Mouse (Mus musculus): ENCODE data around the gene St6galnac6. TPM values are rescaled to one million over a fixed set of nuclear protein-coding genes. Genes with fewer than 3 reads are reported as not detected.

St6galnac6 gene
- polyA plus RNA-seq, 1 experiment: not detected

GRCm38 (mm10) chr2:32581450-32582095 is 17.9 kb upstream of the St6galnac6 start:
- Histone ChIP-seq H3K4me3 (ENCODE audit: insufficient read depth, low read depth, low read length) (peak overlapping the region; percentile 25; the same call in 1 of the 2 replicates), H3K4me1 (ENCODE audit: control insufficient read depth, insufficient read depth, low read length) (peaks cover 7% of the 10 kb centered on the region), H3K27ac (ENCODE audit: insufficient read depth, low read depth, low read length) (no peak overlapping the region)
- TF ChIP-seq CTCF (IDR thresholded peaks at IDR 0.05; ENCODE audit: insufficient read depth, low read depth, low read length): no peak
- TF ChIP-seq POLR2A (IDR thresholded peaks at IDR 0.05; ENCODE audit: insufficient read depth, low read depth, low read length): no peak
- 34% methylated on average over 19 of the region's 19 CpGs for WGBS

DNA sequence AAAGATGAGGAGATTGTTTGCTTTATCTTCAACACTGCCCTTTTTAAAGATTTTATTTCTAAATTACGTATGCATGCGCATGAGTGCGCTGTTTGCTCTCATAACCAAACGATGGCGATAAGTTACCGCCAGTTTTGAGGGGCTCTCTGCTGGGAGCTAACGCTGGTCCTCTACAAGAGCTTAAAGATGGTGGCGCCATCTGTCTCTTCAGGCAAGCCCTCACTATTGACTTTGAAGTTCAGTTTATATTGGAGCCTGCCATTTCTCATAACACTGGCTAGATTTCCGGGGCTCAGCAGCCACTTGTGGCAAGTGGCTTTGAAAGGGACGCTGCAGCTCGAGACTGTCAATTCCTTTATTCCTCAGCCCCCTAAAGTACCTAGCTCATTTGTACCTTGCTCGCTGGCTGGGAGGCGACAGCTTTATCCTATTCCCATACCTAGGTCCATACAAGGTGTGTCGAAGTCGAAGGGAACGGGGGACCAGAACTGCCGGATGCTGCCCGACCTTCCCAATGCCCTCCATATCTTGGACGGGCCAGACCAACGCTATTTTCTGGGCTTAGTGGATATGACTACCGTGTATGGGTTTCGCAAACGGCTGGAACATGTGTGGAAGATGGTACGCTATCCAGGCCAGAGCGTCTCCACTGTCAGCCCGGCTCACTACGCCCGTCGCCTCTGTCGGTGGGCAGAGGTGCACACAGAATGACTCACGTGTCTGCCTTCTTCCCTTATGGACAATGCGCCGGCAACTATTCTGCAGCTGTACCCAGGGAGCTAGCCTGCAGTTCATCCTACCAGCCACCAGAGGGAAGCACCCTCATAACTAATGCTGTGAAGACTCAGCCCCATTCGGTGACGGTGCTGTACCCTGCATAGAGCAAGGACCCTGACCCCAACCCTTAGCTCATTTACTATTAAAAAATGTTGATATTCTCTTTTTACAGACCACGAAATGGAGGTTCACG is 16.4 kb upstream of the St6galnac6 start:
- Histone ChIP-seq H3K4me3 (ENCODE audit: insufficient read depth, low read depth, low read length) (peak overlapping the region; percentile 29), H3K4me1 (ENCODE audit: control insufficient read depth, insufficient read depth, low read length) (peaks cover 13% of the 10 kb centered on the region), H3K27ac (ENCODE audit: insufficient read depth, low read depth, low read length) (no peak overlapping the region)
- TF ChIP-seq POLR2A (IDR thresholded peaks at IDR 0.05; ENCODE audit: insufficient read depth, low read depth, low read length): no peak
- TF ChIP-seq CTCF (IDR thresholded peaks at IDR 0.05; ENCODE audit: insufficient read depth, low read depth, low read length): peak; percentile 55
- WGBS: 14% methylated on average over 37 of the region's 37 CpGs

- 83% methylated on average over 7 of the region's 7 CpGs for WGBS
- TF ChIP-seq POLR2A (IDR thresholded peaks at IDR 0.05; ENCODE audit: insufficient read depth, low read depth, low read length): no peak
- no peak for TF ChIP-seq CTCF (IDR thresholded peaks at IDR 0.05; ENCODE audit: insufficient read depth, low read depth, low read length)
- H3K4me3 ChIP-seq (ENCODE audit: insufficient read depth, low read depth, low read length): no peak overlapping the region
- peaks cover 27% of the 10 kb centered on the region for H3K4me1 ChIP-seq (ENCODE audit: control insufficient read depth, insufficient read depth, low read length)
- no peak overlapping the region for H3K27ac ChIP-seq (ENCODE audit: insufficient read depth, low read depth, low read length)
Measured at GRCm38 (mm10) chr2:32585149-32585714, 14.3 kb upstream of the St6galnac6 start.

- WGBS: under 1% methylated on average over 38 of the region's 38 CpGs
- H3K4me3 ChIP-seq (ENCODE audit: insufficient read depth, low read depth, low read length): peak within 1 kb of the TSS; percentile 53
- H3K27ac ChIP-seq (ENCODE audit: insufficient read depth, low read depth, low read length): peak within 1 kb of the TSS; percentile 7; the same call in 1 of the 2 replicates
- H3K4me1 ChIP-seq (ENCODE audit: control insufficient read depth, insufficient read depth, low read length): peaks cover 32% of the 10 kb centered on the region
- TF ChIP-seq CTCF (IDR thresholded peaks at IDR 0.05; ENCODE audit: insufficient read depth, low read depth, low read length) (no peak), POLR2A (IDR thresholded peaks at IDR 0.05; ENCODE audit: insufficient read depth, low read depth, low read length) (peak; percentile 63)
Measured at GRCm38 (mm10) chr2:32586871-32587351, 12.6 kb upstream of the St6galnac6 start, which contains the start of gene St6galnac4. Gene St6galnac4, plus strand, starts transcription at chr2:32587095.

DNA sequence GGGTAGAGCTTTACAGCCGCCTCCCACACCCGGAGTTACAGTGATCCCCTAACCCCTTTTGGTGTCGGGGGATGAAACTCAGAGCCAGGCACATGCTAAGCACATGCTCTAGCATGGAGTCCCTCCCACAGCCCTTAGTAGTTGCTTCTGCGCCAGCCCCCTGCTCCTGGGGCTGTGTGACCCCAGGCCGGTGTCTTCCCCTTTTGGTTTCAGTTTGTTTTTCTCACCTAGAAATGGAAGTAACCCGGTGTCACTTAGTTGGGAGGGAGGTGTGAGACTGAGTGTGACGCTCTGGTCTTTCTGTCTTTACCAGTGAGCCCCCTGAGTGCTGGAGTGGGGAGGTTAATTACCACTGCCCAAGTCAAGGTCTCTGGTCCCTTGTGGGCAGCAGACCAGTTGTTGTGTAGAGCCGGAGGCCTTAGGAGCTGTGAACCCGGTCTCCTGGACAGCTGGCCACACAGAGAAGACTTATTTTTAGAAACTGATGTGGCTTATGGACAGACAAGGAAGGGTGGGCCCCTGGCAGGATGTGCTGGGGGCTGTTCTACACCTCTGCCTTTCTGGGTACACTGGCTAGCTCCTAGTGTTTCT is 11.7 kb upstream of the St6galnac6 start:
- Histone ChIP-seq H3K4me3 (ENCODE audit: insufficient read depth, low read depth, low read length) (peak overlapping the region; percentile 53), H3K4me1 (ENCODE audit: control insufficient read depth, insufficient read depth, low read length) (peaks cover 30% of the 10 kb centered on the region), H3K27ac (ENCODE audit: insufficient read depth, low read depth, low read length) (no peak overlapping the region)
- WGBS: 34% methylated on average over 9 of the region's 9 CpGs
- no peak for TF ChIP-seq POLR2A (IDR thresholded peaks at IDR 0.05; ENCODE audit: insufficient read depth, low read depth, low read length)
- no peak for TF ChIP-seq CTCF (IDR thresholded peaks at IDR 0.05; ENCODE audit: insufficient read depth, low read depth, low read length)

- no peak for TF ChIP-seq POLR2A (IDR thresholded peaks at IDR 0.05; ENCODE audit: insufficient read depth, low read depth, low read length)
- TF ChIP-seq CTCF (IDR thresholded peaks at IDR 0.05; ENCODE audit: insufficient read depth, low read depth, low read length): no peak
- 41% methylated on average over 11 of the region's 11 CpGs for WGBS
- H3K27ac ChIP-seq (ENCODE audit: insufficient read depth, low read depth, low read length): no peak overlapping the region
- 0 out of 2 replicates have a peak overlapping the region, but pooled peaks have one; percentile 3 for H3K4me3 ChIP-seq (ENCODE audit: insufficient read depth, low read depth, low read length)
- H3K4me1 ChIP-seq (ENCODE audit: control insufficient read depth, insufficient read depth, low read length): peaks cover 25% of the 10 kb centered on the region
Measured at GRCm38 (mm10) chr2:32589213-32589795, 10.2 kb upstream of the St6galnac6 start.

GRCm38 (mm10) chr2:32590224-32590623 is 9.3 kb upstream of the St6galnac6 start:
- no peak overlapping the region for H3K4me3 ChIP-seq (ENCODE audit: insufficient read depth, low read depth, low read length)
- H3K27ac ChIP-seq (ENCODE audit: insufficient read depth, low read depth, low read length): no peak overlapping the region
- WGBS: 77% methylated on average over 10 of the region's 10 CpGs
- no peak for TF ChIP-seq CTCF (IDR thresholded peaks at IDR 0.05; ENCODE audit: insufficient read depth, low read depth, low read length)
- no peak for TF ChIP-seq POLR2A (IDR thresholded peaks at IDR 0.05; ENCODE audit: insufficient read depth, low read depth, low read length)
- peaks cover 25% of the 10 kb centered on the region for H3K4me1 ChIP-seq (ENCODE audit: control insufficient read depth, insufficient read depth, low read length)

DNA sequence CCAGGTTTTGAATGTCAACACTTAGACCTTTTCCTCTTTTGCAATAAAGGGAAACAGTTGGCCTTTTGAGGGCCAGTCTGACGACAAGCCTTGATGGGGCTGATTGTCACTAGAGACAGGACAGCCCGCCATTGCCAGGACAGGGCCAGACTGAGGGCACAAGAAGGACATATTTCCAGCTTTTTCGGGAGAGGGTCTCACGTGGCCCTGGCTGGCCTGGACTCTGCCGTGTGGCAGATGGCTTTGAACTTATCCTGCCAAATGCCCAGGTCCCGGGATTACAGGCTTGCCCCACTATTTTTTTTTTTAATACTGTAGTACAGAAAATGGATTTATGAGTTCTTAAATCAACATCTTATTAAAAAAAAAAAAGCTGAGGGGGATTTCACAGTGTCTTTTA is 8.3 kb upstream of the St6galnac6 start:
- WGBS: 88% methylated on average over 6 of the region's 6 CpGs
- TF ChIP-seq POLR2A (IDR thresholded peaks at IDR 0.05; ENCODE audit: insufficient read depth, low read depth, low read length): no peak
- TF ChIP-seq CTCF (IDR thresholded peaks at IDR 0.05; ENCODE audit: insufficient read depth, low read depth, low read length): no peak
- H3K4me1 ChIP-seq (ENCODE audit: control insufficient read depth, insufficient read depth, low read length): peaks cover 25% of the 10 kb centered on the region

More for the DNA sequence above, 8.3 kb upstream of the St6galnac6 start:
- no peak overlapping the region for H3K4me3 ChIP-seq (ENCODE audit: insufficient read depth, low read depth, low read length)
- no peak overlapping the region for H3K27ac ChIP-seq (ENCODE audit: insufficient read depth, low read depth, low read length)
